Mouse (Mus musculus) erythroid progenitor cell, adult 5-6 weeks (primary cell): Measurements from ENCODE around the gene Abcc8. TPM values are rescaled to one million over a fixed set of nuclear protein-coding genes. Genes with fewer than 3 reads are reported as not detected.
"Not testable (repeated sequence)": the region's sequence is repeated elsewhere in the genome, so short reads cannot be mapped to it uniquely, and the experiment has no call there.

Experiments used
- ATAC-seq: replicated peaks from 2 replicates; pipeline ENCODE4 v1.8.0; 2016; ENCODE audit warnings: moderate number of reproducible peaks, mild to moderate bottlenecking, moderate TSS enrichment, inconsistent platforms; ENCODE audit not compliant: poor library complexity, low FRiP score, severe bottlenecking
- total RNA-seq, 2 experiments: library from RNA; stranded (forward) in 1 of 2; stranded (reverse) in 1 of 2; fragments of 150-400 nt in 1 of 2; fragments of 186-747, 209-891 nt in 1 of 2; gene quantifications; 2 replicates each; pipeline versions ENCODE4 v1.2.3 to v1.2.4; 2015 to 2017; ENCODE audit warnings: low replicate concordance in 2 of 2

Gene Abcc8
- total RNA-seq (2015; ENCODE audit: low replicate concordance): not detected in 2 replicates
- not detected in 2 replicates for total RNA-seq (2017; ENCODE audit: low replicate concordance)

GRCm38 (mm10) chr7:46179431-46180275 lies at the start of gene Abcc8:
Gene Abcc8 (minus strand): TSS chr7:46180033.
- ATAC-seq: no peak

- ATAC-seq: no peak
These were observed 47.1 kb upstream of the Abcc8 start for GRCm38 (mm10) chr7:46226936-46227335.

- ATAC-seq: no peak
These were observed 46.4 kb upstream of the Abcc8 start for GRCm38 (mm10) chr7:46226253-46226652.

GRCm38 (mm10) chr7:46220591-46221129 lies 40.8 kb upstream of the Abcc8 start:
- no peak for ATAC-seq

GRCm38 (mm10) chr7:46218415-46218814 lies 38.6 kb upstream of the Abcc8 start:
- peak; percentile 72; the same call in 1 of the 2 replicates for ATAC-seq

- ATAC-seq: no peak
These were observed 36.6 kb upstream of the Abcc8 start for GRCm38 (mm10) chr7:46216481-46216880.

- no peak for ATAC-seq
These were observed 30.4 kb upstream of the Abcc8 start for GRCm38 (mm10) chr7:46210276-46210675.

- ATAC-seq: no peak
These were observed 28.3 kb upstream of the Abcc8 start for GRCm38 (mm10) chr7:46208131-46208530.

GRCm38 (mm10) chr7:46204775-46205174 lies 24.9 kb upstream of the Abcc8 start:
- no peak for ATAC-seq

- ATAC-seq: no peak
These were observed 24.2 kb upstream of the Abcc8 start for GRCm38 (mm10) chr7:46204046-46204471.

- ATAC-seq: no peak
These were observed 21.8 kb upstream of the Abcc8 start for GRCm38 (mm10) chr7:46201649-46202048.

- no peak for ATAC-seq
These were observed 20.2 kb upstream of the Abcc8 start for GRCm38 (mm10) chr7:46200021-46200420.

GRCm38 (mm10) chr7:46195356-46195755 lies 15.5 kb upstream of the Abcc8 start:
- ATAC-seq: no peak

GRCm38 (mm10) chr7:46184232-46184631 lies 4.4 kb upstream of the Abcc8 start:
- ATAC-seq: no peak

GRCm38 (mm10) chr7:46181590-46181989 lies 1.8 kb upstream of the Abcc8 start:
- no peak for ATAC-seq

- not testable (repeated sequence) for ATAC-seq
These were observed 10.9 kb downstream of the Abcc8 start for GRCm38 (mm10) chr7:46168980-46169379.

- ATAC-seq: no peak
These were observed 11.4 kb downstream of the Abcc8 start for GRCm38 (mm10) chr7:46168402-46168801.

- ATAC-seq: no peak
These were observed 11.9 kb downstream of the Abcc8 start for GRCm38 (mm10) chr7:46167901-46168300.

GRCm38 (mm10) chr7:46165876-46166275 lies 14.0 kb downstream of the Abcc8 start:
- no peak for ATAC-seq

GRCm38 (mm10) chr7:46162731-46163130 lies 17.1 kb downstream of the Abcc8 start:
- no peak for ATAC-seq

GRCm38 (mm10) chr7:46162132-46162727 lies 17.6 kb downstream of the Abcc8 start:
- ATAC-seq: no peak
